Mouse (Mus musculus) liver, postnatal 0 days (tissue): ENCODE measurements at regions not wholly inside any gene's neighbourhood (a gene's known extent, or its start where the extent isn't known, plus 50 kb on each side); places are given as distances from the start of the nearest gene placed in this dataset.

Experiments
- CTCF ChIP-seq: sonication (generic); IDR thresholded peaks from 2 replicates; pipeline ENCODE4 v1.5.1; 2016; ENCODE audit warnings: antibody characterized with exemption, low read depth
- EP300 ChIP-seq: IDR thresholded peaks from 2 replicates; pipeline ENCODE4 v1.6.1; 2016; ENCODE audit warnings: antibody characterized with exemption, low read depth, mild to moderate bottlenecking

DNA sequence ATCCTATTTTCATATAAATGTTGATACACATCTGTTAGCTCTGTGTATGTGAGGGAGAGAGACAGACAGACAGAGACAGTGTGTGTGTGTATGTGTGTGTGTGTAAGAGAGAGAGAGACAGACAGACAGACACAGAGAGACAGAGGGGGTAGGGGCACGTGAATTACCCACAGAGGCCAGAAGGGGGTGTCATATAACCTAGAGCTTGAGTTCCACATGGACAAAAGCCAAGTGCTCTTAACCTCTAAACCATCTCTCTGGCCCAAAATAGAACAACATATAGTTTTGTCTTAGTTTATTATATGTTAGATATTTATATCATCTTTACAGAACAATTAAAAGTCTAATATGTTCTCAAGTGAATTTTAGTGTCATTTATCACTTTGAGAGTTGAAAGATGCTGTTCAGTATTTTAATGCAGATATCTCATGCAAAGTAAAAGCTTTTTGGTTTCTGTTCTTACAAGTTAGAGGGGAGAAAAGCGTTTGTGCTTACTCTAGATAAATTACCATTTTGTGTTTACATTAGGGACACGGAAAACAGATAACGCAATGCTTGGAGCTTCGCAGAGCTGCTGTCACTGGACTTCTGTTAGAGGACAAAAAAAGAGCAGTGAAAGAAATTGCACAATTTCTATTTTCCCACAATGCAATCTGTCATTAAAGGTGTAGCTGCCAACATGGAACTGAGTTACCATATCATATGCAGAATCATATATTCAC lies 710.6 kb upstream of the Tmem132c start:
- TF ChIP-seq CTCF: peak; percentile 59
- TF ChIP-seq EP300: no peak
